Mouse (Mus musculus): ENCODE measurements around the gene Ppp1r14a. TPM values are rescaled to one million over a fixed set of nuclear protein-coding genes. Genes with fewer than 3 reads are reported as not detected.

Ppp1r14a gene
- total RNA-seq, 2 experiments from 2014 or later, result not detected

Other genes starting within 250 kb of the Ppp1r14a start
- gene Ryr1, start 164.1 kb upstream of the Ppp1r14a start, total RNA-seq (2015; ENCODE audit: low replicate concordance), result 0.21 TPM in 1 of 2 replicates, not detected in the other
- under 0.01 TPM in 1 of 2 replicates, not detected in the other for gene Ryr1, start 164.1 kb upstream of the Ppp1r14a start, total RNA-seq (2017; ENCODE audit: low replicate concordance)
- gene Rasgrp4, start 154.5 kb upstream of the Ppp1r14a start, total RNA-seq (2015; ENCODE audit: low replicate concordance), result 3.5 and 23.4 TPM in 2 replicates
- gene Rasgrp4, start 154.5 kb upstream of the Ppp1r14a start, total RNA-seq (2017; ENCODE audit: low replicate concordance), result 4.7 and 5.5 TPM in 2 replicates
- 2.1 and 4.6 TPM in 2 replicates for gene Fam98c, start 133.1 kb upstream of the Ppp1r14a start, total RNA-seq (2015; ENCODE audit: low replicate concordance)
- 1.5 and 2.7 TPM in 2 replicates for gene Fam98c, start 133.1 kb upstream of the Ppp1r14a start, total RNA-seq (2017; ENCODE audit: low replicate concordance)
- gene Ggn, start 119.1 kb upstream of the Ppp1r14a start, total RNA-seq (2015; ENCODE audit: low replicate concordance), result not detected in 2 replicates
- not detected in 2 replicates for gene Ggn, start 119.1 kb upstream of the Ppp1r14a start, total RNA-seq (2017; ENCODE audit: low replicate concordance)
- 0.77 and 0.84 TPM in 2 replicates for gene Spred3, start 118.9 kb upstream of the Ppp1r14a start, total RNA-seq (2015; ENCODE audit: low replicate concordance)
- gene Spred3, start 118.9 kb upstream of the Ppp1r14a start, total RNA-seq (2017; ENCODE audit: low replicate concordance), result 0.84 and 0.85 TPM in 2 replicates
- gene Psmd8, start 108.6 kb upstream of the Ppp1r14a start, total RNA-seq (2015; ENCODE audit: low replicate concordance), result 37.1 and 71.3 TPM in 2 replicates
- gene Psmd8, start 108.6 kb upstream of the Ppp1r14a start, total RNA-seq (2017; ENCODE audit: low replicate concordance), result 50.2 and 52.3 TPM in 2 replicates
- gene Catsperg1, start 75.3 kb upstream of the Ppp1r14a start, total RNA-seq (2015; ENCODE audit: low replicate concordance), result not detected in 2 replicates
- 0.70 TPM in 1 of 2 replicates, not detected in the other for gene Catsperg1, start 75.3 kb upstream of the Ppp1r14a start, total RNA-seq (2017; ENCODE audit: low replicate concordance)
- gene Kcnk6, start 56.8 kb upstream of the Ppp1r14a start, total RNA-seq (2015; ENCODE audit: low replicate concordance), result 0.38 and 1.7 TPM in 2 replicates
- gene Kcnk6, start 56.8 kb upstream of the Ppp1r14a start, total RNA-seq (2017; ENCODE audit: low replicate concordance), result 2.9 and 4.2 TPM in 2 replicates
- gene Yif1b, start 51.0 kb upstream of the Ppp1r14a start, total RNA-seq (2015; ENCODE audit: low replicate concordance), result 8.5 and 11.5 TPM in 2 replicates
- 7.0 and 7.2 TPM in 2 replicates for gene Yif1b, start 51.0 kb upstream of the Ppp1r14a start, total RNA-seq (2017; ENCODE audit: low replicate concordance)
- gene 2200002D01Rik, start 40.8 kb upstream of the Ppp1r14a start, total RNA-seq (2015; ENCODE audit: low replicate concordance), result not detected in 2 replicates
- gene 2200002D01Rik, start 40.8 kb upstream of the Ppp1r14a start, total RNA-seq (2017; ENCODE audit: low replicate concordance), result 2.5 TPM in 1 of 2 replicates, not detected in the other
- gene Spint2, start 7.4 kb upstream of the Ppp1r14a start, total RNA-seq (2015; ENCODE audit: low replicate concordance), result 15.5 and 18.8 TPM in 2 replicates
- 6.8 and 7.6 TPM in 2 replicates for gene Spint2, start 7.4 kb upstream of the Ppp1r14a start, total RNA-seq (2017; ENCODE audit: low replicate concordance)
- not detected in 2 replicates for gene Dpf1, start 14.6 kb downstream of the Ppp1r14a start, total RNA-seq (2015; ENCODE audit: low replicate concordance)
- gene Dpf1, start 14.6 kb downstream of the Ppp1r14a start, total RNA-seq (2017; ENCODE audit: low replicate concordance), result not detected in 2 replicates
- 2.9 and 5.4 TPM in 2 replicates for gene Sipa1l3, start 229.3 kb downstream of the Ppp1r14a start, total RNA-seq (2015; ENCODE audit: low replicate concordance)
- gene Sipa1l3, start 229.3 kb downstream of the Ppp1r14a start, total RNA-seq (2017; ENCODE audit: low replicate concordance), result 1.1 and 5.2 TPM in 2 replicates